Mouse (Mus musculus): ENCODE results near the gene Car10. TPM values are rescaled to one million over a fixed set of nuclear protein-coding genes. Genes with fewer than 3 reads are reported as not detected.

Car10 gene
- polyA plus RNA-seq, 1 experiment from 2014 or later = 0.04 TPM

GRCm38 (mm10) chr11:93643436-93643835 is 545.6 kb downstream of the Car10 start:
- Histone ChIP-seq H3K4me3 (ENCODE audit: low read length) (no peak overlapping the region), H3K4me2 (ENCODE audit: low read depth, low read length) (no peak overlapping the region), H3K4me1 (ENCODE audit: control insufficient read depth, insufficient read depth, low read length) (no peaks in the 10 kb centered on the region), H3K27ac (ENCODE audit: low read length) (no peak overlapping the region), H3K27me3 (replicated peaks; ENCODE audit: control insufficient read depth, insufficient read depth, low read length) (no peaks in the 10 kb centered on the region), H3K9ac (ENCODE audit: low read depth, low read length) (no peak overlapping the region), H3K36me3 (ENCODE audit: control insufficient read depth, insufficient read depth, low read length) (no peaks in the 10 kb centered on the region), H3K9me3 (ENCODE audit: control insufficient read depth, low read length) (no peaks in the 10 kb centered on the region)
- WGBS = 89% methylated on average over 9 of the region's 9 CpGs
- no peak for ATAC-seq

DNA sequence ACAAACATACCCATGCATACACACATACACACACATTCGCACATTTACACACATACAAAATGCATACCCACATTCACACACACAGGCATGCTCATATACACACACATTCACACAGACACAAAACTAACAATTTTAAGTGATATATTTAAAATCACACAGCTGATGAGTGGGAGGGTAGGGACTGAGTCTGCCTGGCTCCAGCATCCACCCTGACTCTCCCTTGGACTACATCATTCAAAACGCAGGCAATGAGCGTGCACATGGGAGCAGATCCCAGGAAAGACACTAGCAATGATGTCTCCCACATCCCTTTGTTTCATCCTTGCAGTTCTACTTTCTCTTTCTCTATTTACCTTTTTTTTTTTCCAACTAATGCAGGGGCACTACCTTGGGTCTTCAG is 548.4 kb downstream of the Car10 start:
- no peak for ATAC-seq
- H3K4me1 ChIP-seq (ENCODE audit: control insufficient read depth, insufficient read depth, low read length) = no peaks in the 10 kb centered on the region
- WGBS = 88% methylated on average over 3 of the region's 3 CpGs
- no peak overlapping the region for H3K4me3 ChIP-seq (ENCODE audit: low read length)
- H3K9ac ChIP-seq (ENCODE audit: low read depth, low read length) = no peak overlapping the region
- no peaks in the 10 kb centered on the region for H3K27me3 ChIP-seq (replicated peaks; ENCODE audit: control insufficient read depth, insufficient read depth, low read length)
- no peaks in the 10 kb centered on the region for H3K9me3 ChIP-seq (ENCODE audit: control insufficient read depth, low read length)
- no peaks in the 10 kb centered on the region for H3K36me3 ChIP-seq (ENCODE audit: control insufficient read depth, insufficient read depth, low read length)
- no peak overlapping the region for H3K27ac ChIP-seq (ENCODE audit: low read length)
- no peak overlapping the region for H3K4me2 ChIP-seq (ENCODE audit: low read depth, low read length)
